Mouse (Mus musculus) neutrophil, adult 5-6 weeks (primary cell): ENCODE measurements around the gene Kcnmb1. TPM values are rescaled to one million over a fixed set of nuclear protein-coding genes. Genes with fewer than 3 reads are reported as not detected.

ENCODE experiments used
- ATAC-seq: fragments of 151-379, 151-347 bp; 2 replicates; pipeline ENCODE4 v1.8.0; 2017; ENCODE audit warnings: mild to moderate bottlenecking, moderate TSS enrichment; ENCODE audit not compliant: insufficient number of reproducible peaks, poor library complexity, low FRiP score, severe bottlenecking; ENCODE audit errors: extremely low read depth
- total RNA-seq: library from RNA; stranded (forward); fragments of 200-1000 nt; gene quantifications from 2 replicates; pipeline ENCODE4 v1.2.3, GENCODE M21; 2017

Kcnmb1 gene
- total RNA-seq, 1 experiment from 2014 or later: not detected

DNA sequence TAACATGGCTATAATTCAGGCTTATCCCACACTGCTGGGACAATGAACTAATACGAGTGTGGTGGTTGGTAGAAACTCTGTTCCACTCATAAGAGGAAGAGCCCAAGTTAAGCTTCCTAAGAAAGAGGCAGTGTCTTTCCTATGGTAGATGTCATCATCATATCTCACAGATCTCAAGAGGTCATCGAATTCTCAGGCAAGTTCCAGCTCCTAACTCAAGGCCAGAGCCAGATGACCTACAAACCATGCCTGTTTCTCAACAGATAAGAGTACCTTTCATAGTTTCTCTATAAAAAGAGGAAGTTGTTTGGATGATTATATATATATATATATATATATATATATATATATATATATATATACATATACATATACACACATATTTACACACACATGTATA lies 23.7 kb downstream of the Kcnmb1 start:
- no peak for ATAC-seq

DNA sequence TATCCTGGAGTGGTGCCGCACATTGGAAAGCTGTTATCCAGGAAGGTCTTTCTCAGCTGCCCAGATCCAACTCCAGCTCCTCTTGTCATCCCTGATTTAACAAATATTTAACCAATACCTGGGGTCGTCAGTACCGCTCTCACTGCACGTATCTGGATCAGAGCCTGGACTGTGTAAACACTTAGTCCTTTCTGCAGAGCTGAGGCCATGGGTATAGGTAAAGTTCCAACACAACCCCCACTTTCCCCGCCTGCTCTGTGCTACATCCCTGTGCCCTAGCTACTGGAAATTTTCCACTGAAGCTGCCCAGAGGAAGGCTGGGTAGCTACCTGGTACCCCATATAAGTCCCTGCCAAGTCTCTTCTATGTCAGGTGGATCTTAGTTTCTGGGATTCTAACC lies 27.2 kb downstream of the Kcnmb1 start:
- no peak for ATAC-seq

DNA sequence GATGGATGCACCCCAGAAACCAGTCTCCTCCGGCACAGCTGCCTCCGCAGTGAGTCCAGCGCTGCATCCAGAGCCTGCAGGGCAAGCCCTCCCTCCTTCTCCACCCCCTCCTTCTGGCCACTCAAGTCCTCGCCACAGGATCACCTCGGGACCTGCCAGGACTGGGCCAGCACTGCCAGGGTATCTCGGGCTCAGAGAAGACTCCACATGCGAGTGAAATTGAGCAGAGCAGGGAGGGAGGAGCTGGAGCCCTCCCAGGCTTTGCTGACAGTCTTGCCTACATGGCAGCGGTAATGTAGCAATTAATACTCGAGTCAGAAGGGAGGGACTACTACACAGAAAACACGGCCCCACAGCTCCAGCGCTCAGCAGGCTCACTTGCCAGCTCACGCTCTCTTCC lies 30.1 kb downstream of the Kcnmb1 start, which contains the start of gene Kcnip1:
Gene Kcnip1 (minus strand): TSS at position 215 of the 400 bp plus-strand sequence.
- ATAC-seq: no peak

DNA sequence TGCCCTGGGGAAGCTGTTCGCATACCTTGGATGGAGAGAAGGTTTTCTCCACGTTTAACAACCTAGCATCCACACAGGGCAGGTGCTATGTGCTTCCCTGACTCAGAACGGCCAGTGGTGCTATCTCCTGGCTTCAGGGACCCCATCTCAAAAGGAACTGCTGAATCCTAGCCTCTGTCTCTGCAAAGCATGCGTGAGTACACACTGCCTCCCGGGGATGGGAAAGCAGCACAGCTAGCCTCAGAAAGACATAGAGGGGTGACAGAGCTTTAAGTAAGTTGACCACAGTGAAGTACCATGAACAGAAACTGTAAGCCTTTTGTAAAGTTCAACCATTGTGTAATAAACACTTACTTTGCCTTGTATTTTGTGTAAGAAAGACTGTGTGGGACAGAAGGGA lies 30.7 kb downstream of the Kcnmb1 start:
- no peak for ATAC-seq

DNA sequence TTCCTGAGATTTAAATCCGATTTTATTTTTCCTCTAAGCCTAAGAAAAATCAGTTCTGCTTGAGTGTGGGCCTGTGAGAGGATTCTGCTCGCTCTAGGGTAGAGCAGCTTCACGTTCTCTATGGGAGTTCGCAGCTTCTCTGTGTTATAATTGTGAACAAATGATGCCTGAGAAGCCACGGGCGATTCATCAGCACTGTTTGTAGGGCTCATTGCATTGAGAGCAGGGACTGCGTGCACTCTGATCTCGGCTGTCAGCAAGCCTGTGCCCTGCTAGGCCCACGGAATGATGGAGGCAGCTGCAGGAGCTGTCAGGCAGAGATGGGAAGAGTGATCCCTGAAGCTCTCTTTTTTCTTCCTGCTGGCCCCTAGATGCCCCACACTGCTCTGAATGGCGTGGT lies 35.4 kb downstream of the Kcnmb1 start:
- ATAC-seq: no peak

DNA sequence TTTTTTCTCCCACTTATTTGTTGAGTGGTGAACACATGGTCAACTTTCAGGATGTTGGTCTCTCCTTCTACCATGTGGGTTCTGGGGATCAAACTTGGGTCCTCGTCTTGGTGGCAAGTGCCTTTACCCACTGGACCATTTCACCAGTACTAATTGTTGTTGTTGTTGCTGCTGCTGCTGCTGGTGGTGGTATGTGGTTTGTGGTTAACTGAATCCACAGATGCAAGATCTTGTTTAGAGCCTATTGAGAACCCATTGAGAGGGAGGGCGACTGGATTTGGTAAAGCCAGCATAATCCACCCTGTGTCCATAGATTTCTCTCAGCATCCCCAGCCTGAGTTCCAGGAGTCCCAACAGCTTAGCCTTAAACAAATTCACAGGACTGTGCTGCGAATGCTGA lies 37.6 kb downstream of the Kcnmb1 start:
- no peak for ATAC-seq

DNA sequence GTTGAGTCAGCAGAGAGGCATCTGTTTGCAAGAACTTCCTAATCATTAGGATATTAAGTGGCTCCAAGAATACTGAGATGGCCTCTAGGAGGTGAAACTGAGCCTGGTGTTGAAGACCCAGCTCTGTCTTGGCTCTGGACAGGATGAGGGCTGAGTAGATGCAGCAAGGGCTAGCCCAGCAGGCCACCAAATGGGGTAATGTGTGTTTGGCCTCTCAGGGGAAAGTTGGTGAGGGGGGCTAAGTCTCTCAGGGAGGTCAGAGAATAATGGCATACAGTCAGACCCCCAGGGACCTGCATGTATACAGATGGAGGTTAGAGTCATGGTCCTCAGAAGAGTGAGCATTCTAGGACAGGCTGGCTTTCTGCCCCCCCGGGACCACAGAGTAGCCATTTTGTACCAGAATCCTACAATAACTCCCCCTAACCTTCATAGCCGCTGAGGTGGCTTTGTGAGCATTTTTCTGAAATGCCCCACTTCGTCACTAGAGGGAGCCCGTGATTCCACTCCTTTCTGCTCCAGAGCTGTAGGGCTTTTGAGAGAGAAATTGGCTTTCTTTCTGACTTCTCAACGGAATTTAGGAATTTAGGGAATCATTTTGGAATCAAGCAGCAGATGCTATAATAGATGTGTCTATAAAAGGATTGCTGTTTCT lies 39.3 kb downstream of the Kcnmb1 start:
- peak; percentile 68; the same call in 1 of the 2 replicates for ATAC-seq

DNA sequence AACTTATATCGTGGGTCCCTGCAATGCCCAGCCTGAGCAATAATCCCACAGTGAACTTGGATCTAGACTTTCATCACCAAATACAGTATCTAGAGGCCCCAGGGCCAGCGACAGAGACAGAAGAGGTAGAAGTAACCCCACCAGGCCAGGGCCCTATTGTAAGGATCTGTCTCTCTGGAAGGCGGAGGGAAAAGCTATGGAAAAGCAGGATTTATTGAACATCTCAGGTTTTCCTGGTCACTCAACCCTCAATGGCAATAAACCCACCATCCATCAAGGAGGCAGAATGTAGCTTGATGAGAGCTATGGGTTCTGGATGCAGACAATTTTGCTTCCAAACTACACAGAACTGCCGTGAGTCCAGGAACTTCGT lies 39.8 kb downstream of the Kcnmb1 start:
- no peak for ATAC-seq

DNA sequence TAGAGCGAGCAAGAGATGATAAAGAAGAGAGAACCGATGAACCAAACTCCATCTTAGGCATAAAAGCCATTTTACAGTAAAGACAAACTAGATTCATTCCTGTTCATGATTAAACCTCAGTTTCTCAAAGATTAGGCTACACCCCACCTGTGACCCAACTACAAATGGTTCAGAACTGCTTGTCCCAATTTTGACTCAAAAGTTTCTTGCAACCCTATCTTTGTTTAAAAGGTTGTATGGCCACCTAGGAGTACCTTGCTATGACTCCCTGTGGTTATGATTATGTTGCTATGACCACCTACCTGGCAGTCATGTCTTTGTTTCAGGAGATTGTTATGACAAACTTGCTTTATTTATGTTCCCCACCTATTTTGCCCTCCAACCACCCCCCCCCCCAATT lies 44.8 kb downstream of the Kcnmb1 start:
- ATAC-seq: no peak

DNA sequence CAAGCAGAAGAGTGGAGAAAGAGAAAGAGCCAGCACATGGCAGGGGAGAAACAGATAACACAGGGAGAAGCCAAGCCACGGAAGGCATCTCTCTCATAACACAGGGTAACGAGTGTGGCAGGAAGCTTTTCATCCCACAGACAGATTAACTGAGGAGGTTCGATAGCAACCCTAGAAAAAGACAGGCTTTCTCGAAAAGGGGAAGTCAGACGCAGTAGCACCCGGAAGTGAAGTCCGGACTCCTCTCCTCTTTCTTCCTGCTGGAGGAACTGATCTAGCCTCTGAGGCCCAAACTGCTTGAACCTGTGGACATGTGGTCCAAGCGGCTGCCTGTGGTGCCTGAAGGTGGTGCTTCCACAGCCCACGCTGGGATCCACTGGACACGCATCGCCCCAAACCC lies 45.4 kb downstream of the Kcnmb1 start:
- ATAC-seq: peak; percentile 51

DNA sequence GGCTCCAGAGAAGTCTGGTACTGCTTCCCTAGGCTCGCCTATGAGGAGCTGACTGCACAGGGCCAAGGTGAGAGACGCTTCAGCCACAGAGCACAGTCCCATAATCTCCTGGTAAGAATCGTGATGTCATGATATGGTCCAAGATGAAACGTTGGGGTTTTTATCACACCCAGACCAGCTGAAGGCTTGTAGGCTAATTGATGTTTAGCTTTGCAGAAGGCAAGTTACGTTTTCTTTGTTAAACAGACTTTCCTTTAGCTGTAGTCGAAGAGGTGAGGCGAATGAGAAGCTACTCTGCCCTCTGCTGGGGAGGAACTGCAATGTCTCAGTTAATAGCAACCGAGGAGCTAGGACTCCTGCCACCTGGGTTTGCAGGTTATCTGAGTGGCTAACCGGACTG lies 45.9 kb downstream of the Kcnmb1 start:
- ATAC-seq: peak; percentile 81

DNA sequence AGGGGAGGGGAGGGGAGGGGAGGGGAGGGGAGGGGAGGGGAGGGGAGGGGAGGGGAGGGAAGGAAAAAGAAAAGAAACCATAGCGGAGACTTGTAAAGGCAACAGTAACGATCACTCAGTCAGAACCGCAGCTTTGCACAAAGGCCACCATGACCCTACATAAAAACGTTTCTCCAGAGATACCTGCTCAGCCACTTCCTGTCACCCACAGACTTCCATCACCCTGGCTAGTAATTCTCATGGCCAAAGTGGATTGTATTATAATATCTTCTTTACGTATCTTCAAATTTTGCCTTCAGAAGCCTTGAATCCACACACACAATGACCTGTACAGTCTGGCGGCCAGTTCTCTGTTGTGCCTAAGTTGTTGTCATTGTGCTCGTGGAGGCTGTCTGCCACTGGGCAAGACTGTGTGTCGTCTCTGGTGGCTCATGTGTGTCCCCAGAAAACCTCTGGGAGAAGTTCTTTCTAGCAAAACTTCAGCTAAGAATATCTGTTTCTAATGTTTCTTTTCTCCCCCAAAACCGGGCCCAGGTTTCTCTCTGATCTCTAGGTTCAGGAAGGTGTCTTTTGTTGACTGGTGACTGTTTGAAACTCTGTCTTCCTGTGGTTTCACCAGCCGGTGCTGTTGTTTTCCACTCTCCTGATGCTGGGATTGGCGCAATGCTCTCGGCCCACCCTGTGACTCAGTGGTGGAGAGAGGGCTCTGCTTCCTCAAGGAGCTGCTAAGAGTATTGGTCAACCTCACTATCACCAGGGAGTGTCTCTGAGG lies 46.7 kb downstream of the Kcnmb1 start:
- ATAC-seq: no peak

DNA sequence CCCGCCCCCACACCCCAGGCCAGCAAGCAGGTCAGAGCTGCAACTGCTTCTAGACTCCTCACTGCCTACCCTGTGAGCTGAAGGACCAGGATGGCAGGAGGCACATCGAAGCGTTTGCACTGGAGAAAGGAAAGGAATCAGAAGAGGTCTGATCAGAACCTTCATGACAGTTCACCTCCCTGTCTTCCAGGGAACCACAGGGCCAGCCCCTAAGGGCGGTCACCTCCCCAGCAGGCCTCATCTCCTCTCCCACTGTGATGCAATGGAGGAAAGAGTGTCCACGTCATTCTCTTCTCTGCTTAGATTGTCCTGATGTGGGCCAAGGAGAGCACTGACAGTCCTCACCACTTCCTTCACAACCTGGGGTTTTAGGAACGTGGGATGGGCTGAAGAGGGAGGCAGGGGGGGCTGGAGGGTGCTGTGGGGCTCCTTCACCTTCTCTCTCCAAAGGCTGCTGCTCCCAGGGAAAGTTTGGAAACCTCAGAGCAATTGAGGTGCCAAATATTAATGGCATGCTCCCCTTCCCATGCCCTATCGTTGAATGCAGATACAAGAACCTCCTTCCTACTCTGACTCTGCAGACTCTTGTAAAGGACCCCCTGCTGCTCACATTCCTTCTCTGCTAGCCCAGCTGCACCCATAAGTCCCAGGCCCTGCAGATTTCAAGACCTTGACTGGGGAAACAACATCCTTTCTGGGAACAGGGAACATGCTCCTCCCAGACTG lies 47.5 kb downstream of the Kcnmb1 start:
- ATAC-seq: peak; percentile 27; the same call in 1 of the 2 replicates

DNA sequence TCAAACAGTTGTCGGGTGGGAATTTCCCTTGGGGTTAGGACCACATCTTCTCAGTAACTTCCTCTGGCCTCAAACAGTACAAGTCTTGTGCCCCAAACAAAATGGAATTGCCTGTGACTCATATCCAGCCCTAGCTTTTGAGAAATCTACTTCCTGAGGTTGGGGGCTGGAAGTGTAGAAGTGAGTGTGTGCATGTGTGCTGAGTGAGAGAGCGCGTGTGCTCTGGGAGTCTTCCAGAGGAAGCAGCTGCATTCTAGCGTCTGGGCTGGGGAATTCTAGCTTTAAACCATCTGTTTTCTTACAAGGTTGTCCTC lies 48.0 kb downstream of the Kcnmb1 start:
- ATAC-seq: peak; percentile 18; the same call in 1 of the 2 replicates

DNA sequence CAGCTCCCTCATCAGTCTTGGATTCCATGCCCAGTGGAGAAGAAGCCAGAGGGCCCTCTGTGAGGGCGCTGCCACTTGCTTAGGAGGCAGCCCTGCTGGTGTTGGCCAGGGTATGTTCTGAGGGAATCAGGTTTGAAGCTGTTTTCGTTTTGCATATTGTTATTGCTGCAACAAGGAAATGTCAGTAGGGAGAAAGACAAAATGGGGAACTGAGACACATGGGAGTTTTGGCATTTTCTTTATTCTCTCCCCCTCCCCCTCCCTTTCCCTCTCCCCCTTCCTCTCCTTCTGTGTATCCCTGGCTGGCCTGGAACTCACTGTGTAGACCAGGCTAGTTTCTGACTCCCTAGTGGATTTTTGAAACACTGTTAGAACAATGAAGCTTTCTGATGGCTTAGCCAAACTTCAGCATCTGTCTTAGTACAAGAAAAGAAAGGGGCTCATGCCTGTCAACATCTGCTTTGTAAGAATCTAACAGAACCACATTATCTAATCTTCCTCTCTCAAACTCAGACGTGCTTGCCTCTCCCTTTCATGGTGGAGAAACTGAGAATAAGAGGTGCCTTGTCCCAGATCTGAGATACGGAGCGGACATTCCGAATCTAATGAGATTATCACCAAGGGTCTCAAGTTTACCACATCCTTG lies 49.3 kb downstream of the Kcnmb1 start:
- no peak for ATAC-seq

Other genes starting within 250 kb of the Kcnmb1 start
- gene Kcnip1, start 30.1 kb downstream of the Kcnmb1 start, total RNA-seq: 0.49 TPM in 1 of 2 replicates, not detected in the other
- 162 TPM in 2 replicates for gene Lcp2, start 83.9 kb downstream of the Kcnmb1 start, total RNA-seq
- not detected in 2 replicates for gene 4930469K13Rik, start 135.5 kb downstream of the Kcnmb1 start, total RNA-seq
- gene Foxi1, start 245.1 kb downstream of the Kcnmb1 start, total RNA-seq: not detected in 2 replicates